Mouse (Mus musculus) spleen, postnatal 36 days (tissue): Measurements from ENCODE around the gene Olfr1508.
"Not testable (repeated sequence)": the region's sequence is repeated elsewhere in the genome, so short reads cannot be mapped to it uniquely, and the experiment has no call there.

Experiments used
- DNase-seq, 2 experiments: peaks; one replicate each; pipeline ENCODE4 v3.0.0; 2022; ENCODE audit warnings: low spot score in 2 of 2, mixed read lengths in 1 of 2

Olfr1508 gene

GRCm38 (mm10) chr14:52467395-52467794, at the start of gene Olfr1508:
Gene Olfr1508, minus strand, starts transcription at chr14:52467495.
- DNase-seq = no peak

- DNase-seq = no peak
These were observed 28.2 kb upstream of the Olfr1508 start, which contains the start of gene Olfr1507 for GRCm38 (mm10) chr14:52495516-52495915. Gene Olfr1507, minus strand, starts transcription at chr14:52495749.

GRCm38 (mm10) chr14:52465738-52466137, 1.6 kb downstream of the Olfr1508 start:
- DNase-seq = no peak

- DNase-seq = peak in 1 of 2 experiments; percentile 2
These were observed 5.4 kb downstream of the Olfr1508 start for GRCm38 (mm10) chr14:52461928-52462327.

GRCm38 (mm10) chr14:52451138-52451537, 16.2 kb downstream of the Olfr1508 start:
- DNase-seq = peak; percentile 61 to 69

GRCm38 (mm10) chr14:52442690-52443089, 24.6 kb downstream of the Olfr1508 start, which contains the start of gene Olfr1509:
Gene Olfr1509, plus strand, starts transcription at chr14:52442990.
- DNase-seq = no peak

GRCm38 (mm10) chr14:52427686-52428085, 39.6 kb downstream of the Olfr1508 start:
- DNase-seq = peak; percentile 5 to 21

- DNase-seq = no peak
These were observed 53.0 kb downstream of the Olfr1508 start, which contains the start of gene Olfr1510 for GRCm38 (mm10) chr14:52414273-52414672. Gene Olfr1510, minus strand, starts transcription at chr14:52414373.

- DNase-seq = not testable (repeated sequence)
These were observed 57.0 kb downstream of the Olfr1508 start for GRCm38 (mm10) chr14:52410142-52410919.
